Mouse (Mus musculus) kidney, embryonic 14.5 days (tissue): ENCODE data around the gene 1110059E24Rik. TPM values are rescaled to one million over a fixed set of nuclear protein-coding genes. Genes with fewer than 3 reads are reported as not detected.

ENCODE experiments used
- ATAC-seq: fragments of 200-750 bp; cut with Nextera tagmentation; 2 replicates; pipeline ENCODE4 v1.8.0; 2017; ENCODE audit warnings: moderate number of reproducible peaks, mild to moderate bottlenecking, moderate TSS enrichment, moderate library complexity; ENCODE audit not compliant: low FRiP score, low TSS enrichment
- H3K27ac ChIP-seq: fragments of 300-500 bp; sonication (generic); 2 replicates; pipeline ENCODE4 v1.5.1; 2014; ENCODE audit warnings: low read depth, mild to moderate bottlenecking, low read length, moderate library complexity, mixed read lengths
- H3K27me3 ChIP-seq: fragments of 300-500 bp; sonication (generic); 2 replicates; pipeline ENCODE4 v1.6.1; 2014; ENCODE audit warnings: mild to moderate bottlenecking, low read length; ENCODE audit not compliant: control insufficient read depth, insufficient read depth
- H3K36me3 ChIP-seq: fragments of 300-500 bp; sonication (generic); 2 replicates; pipeline ENCODE4 v1.6.1; 2014; ENCODE audit warnings: low read length, mixed read lengths; ENCODE audit not compliant: control insufficient read depth, insufficient read depth
- H3K4me1 ChIP-seq: fragments of 300-500 bp; sonication (generic); 2 replicates; pipeline ENCODE4 v1.6.1; 2014; ENCODE audit warnings: low read length, mixed read lengths; ENCODE audit not compliant: control insufficient read depth, insufficient read depth
- H3K4me2 ChIP-seq: fragments of 300-500 bp; sonication (generic); replicated peaks from 2 replicates; pipeline ENCODE4 v1.6.1; 2014; ENCODE audit warnings: low read depth, mild to moderate bottlenecking, low read length
- H3K4me3 ChIP-seq: fragments of 300-500 bp; sonication (generic); 2 replicates; pipeline ENCODE4 v1.5.1; 2014; ENCODE audit warnings: mild to moderate bottlenecking, low read length
- H3K9ac ChIP-seq: fragments of 300-500 bp; sonication (generic); 2 replicates; pipeline ENCODE4 v1.6.1; 2014; ENCODE audit warnings: low read depth, mild to moderate bottlenecking, low read length, moderate library complexity
- H3K9me3 ChIP-seq: fragments of 300-500 bp; sonication (generic); 2 replicates; pipeline ENCODE4 v1.6.1; 2016; ENCODE audit warnings: low read length; ENCODE audit not compliant: control insufficient read depth
- WGBS: fragments of 180-500 bp; shearing (Covaris S2); extraction: QIAGEN DNeasy Blood & Tissue Kit; methylation state at CpG from one replicate; pipeline ENCODE4 v1.1.7; 2014; 5-methylcytosine and 5-hydroxymethylcytosine counted together
- polyA plus RNA-seq: library from polyadenylated mRNA; unstranded; fragments of >200 nt; fragmentation: Nextera tagmentation; extraction: Ambion mirVana; gene quantifications from 2 replicates; pipeline ENCODE4 v1.2.1, GENCODE M21; 2014

1110059E24Rik gene
- polyA plus RNA-seq, 1 experiment from 2014 or later: 69.1 TPM

DNA sequence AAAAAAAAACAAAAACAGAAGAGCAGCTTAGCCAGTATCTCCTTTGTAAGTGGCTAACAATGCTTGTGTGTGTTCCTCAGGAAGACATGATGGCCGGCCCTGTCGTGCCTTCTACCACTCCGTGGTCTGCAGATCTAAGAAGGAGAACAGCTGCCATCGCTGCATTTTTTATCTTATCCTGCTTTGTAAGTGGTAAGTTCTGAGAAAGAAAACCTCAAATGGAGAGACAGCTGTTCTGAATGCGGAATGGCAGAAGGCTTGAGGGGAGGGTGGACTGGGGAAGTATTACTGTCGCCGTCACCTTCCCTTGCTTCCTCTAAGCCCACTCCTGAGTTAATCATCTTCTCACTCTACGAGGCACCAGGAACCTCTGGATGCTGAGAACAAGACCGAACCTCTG, 100.0 kb downstream of the 1110059E24Rik start:
- no peaks in the 10 kb centered on the region for H3K36me3 ChIP-seq
- no peaks in the 10 kb centered on the region for H3K4me1 ChIP-seq
- 77% methylated on average over 9 of the region's 9 CpGs for WGBS
- H3K27me3 ChIP-seq: no peaks in the 10 kb centered on the region
- H3K9ac ChIP-seq: no peak overlapping the region
- no peaks in the 10 kb centered on the region for H3K9me3 ChIP-seq
- H3K27ac ChIP-seq: no peak overlapping the region
- ATAC-seq: no peak
- no peak overlapping the region for H3K4me2 ChIP-seq
- H3K4me3 ChIP-seq: no peak overlapping the region

DNA sequence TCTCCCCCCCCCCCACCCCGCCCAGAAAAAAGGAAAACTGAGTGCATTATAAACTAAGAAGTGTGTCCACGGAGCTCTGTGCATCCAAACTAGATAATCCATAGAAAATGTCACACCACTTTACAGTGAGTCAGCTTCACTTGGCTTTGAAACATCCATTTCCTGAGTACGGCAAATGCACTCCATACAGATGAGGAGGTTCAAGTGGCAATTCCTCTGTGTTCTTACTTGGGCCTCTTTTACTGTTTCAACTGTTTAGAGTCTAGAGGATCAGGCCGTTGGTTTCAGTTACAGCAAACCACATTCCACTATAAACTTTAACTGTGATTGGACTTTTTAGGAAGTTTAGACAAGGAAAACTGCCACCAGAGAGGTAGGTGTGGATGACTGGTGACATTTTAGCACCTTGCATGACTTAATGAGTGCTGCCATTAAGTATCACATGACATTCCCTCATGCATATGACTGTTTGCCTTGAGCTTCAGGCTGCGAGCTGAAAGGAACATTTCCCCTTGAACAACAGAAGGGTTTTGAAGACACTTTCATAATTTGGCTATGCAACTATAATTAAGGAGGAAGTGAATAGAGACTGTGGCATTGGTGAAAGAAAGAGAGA, 100.7 kb downstream of the 1110059E24Rik start:
- no peak for ATAC-seq

DNA sequence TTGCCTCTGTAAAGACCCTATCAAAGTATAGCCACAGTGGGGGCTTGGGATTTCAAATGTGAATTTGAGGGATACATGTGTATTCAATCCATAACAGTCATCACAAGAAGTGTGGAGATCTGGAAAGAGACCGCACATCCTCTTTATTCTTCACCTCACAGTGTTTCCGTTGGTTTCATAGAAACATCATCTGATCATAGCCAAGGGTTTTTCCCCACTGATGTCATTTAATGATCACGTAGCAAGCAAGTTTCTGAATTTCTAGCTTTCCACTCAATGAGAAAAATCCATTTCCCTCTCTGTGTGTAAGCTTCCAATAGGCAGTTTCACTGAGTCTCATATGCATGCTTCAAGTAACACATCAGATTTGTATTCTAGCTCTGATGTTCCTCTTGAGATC, 103.1 kb downstream of the 1110059E24Rik start:
- Histone ChIP-seq H3K9ac (no peak overlapping the region), H3K27ac (no peak overlapping the region), H3K4me3 (no peak overlapping the region), H3K36me3 (no peaks in the 10 kb centered on the region), H3K4me2 (no peak overlapping the region), H3K9me3 (no peaks in the 10 kb centered on the region), H3K4me1 (no peaks in the 10 kb centered on the region), H3K27me3 (no peaks in the 10 kb centered on the region)
- 90% methylated on average over 3 of the region's 3 CpGs for WGBS
- ATAC-seq: no peak

More for the DNA sequence above, 100.7 kb downstream of the 1110059E24Rik start:
- no peak overlapping the region for H3K4me2 ChIP-seq
- H3K4me3 ChIP-seq: no peak overlapping the region
- no peak overlapping the region for H3K9ac ChIP-seq
- no peaks in the 10 kb centered on the region for H3K4me1 ChIP-seq
- no peaks in the 10 kb centered on the region for H3K27me3 ChIP-seq
- H3K9me3 ChIP-seq: no peaks in the 10 kb centered on the region
- WGBS: 41% methylated on average over 5 of the region's 5 CpGs
- H3K27ac ChIP-seq: no peak overlapping the region
- H3K36me3 ChIP-seq: no peaks in the 10 kb centered on the region

DNA sequence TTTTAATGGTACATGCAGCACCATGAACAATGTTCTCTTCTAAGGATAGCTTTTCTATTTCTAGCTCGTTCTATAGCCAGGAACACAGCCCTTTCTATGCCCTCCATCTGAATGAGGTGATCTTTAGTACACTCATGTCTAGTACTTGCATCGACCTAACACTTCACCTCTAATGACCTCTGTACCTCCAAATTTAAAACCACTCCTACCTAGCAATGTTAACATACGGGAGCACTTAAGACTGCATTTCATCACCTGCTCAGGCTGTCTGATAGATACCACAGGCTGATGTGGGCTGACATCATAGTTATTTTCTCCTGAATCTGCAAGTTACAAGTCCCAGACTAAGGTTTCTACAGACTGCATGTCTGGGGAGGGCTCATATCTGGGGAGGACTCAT, 103.8 kb downstream of the 1110059E24Rik start:
- Histone ChIP-seq H3K27me3 (no peaks in the 10 kb centered on the region), H3K4me1 (no peaks in the 10 kb centered on the region), H3K4me2 (no peak overlapping the region), H3K9me3 (no peaks in the 10 kb centered on the region), H3K4me3 (no peak overlapping the region), H3K9ac (no peak overlapping the region), H3K36me3 (no peaks in the 10 kb centered on the region), H3K27ac (no peak overlapping the region)
- no peak for ATAC-seq
- WGBS: 80% methylated on average over 3 of the region's 3 CpGs

DNA sequence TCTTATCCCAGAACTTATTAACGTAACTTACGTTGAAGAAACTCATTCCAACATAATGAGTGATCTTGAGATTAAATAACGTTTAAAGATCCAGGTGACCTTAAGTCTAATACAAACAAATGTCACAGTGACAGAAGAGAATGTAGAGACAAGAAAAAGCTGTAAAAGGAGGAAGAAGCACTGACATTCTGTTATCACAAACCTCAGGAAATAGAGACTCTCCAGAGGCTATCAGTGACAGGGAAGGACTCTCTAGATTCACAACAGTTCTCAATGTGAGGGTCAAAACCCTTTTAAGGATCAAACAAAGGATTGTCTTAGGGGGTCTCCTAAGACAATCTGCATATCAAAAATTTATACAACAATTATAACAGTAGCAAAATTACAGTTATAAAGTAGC, 115.7 kb downstream of the 1110059E24Rik start:
- Histone ChIP-seq H3K4me2 (no peak overlapping the region), H3K9me3 (no peaks in the 10 kb centered on the region), H3K27me3 (no peaks in the 10 kb centered on the region), H3K4me3 (no peak overlapping the region), H3K27ac (no peak overlapping the region), H3K4me1 (no peaks in the 10 kb centered on the region), H3K9ac (no peak overlapping the region), H3K36me3 (no peaks in the 10 kb centered on the region)
- no peak for ATAC-seq
- WGBS: 50% methylated on average over 3 of the region's 3 CpGs

Other genes with a start within 250 kb of the 1110059E24Rik start
- gene Gda, start 179.5 kb downstream of the 1110059E24Rik start, polyA plus RNA-seq: 0.24 TPM in 1 of 2 replicates, not detected in the other
- gene Abhd17b, start 209 bp upstream of the 1110059E24Rik start, polyA plus RNA-seq: 31.2 and 43.0 TPM in 2 replicates
- 16.6 and 26.8 TPM in 2 replicates for gene Cemip2, start 125.4 kb upstream of the 1110059E24Rik start, polyA plus RNA-seq